Comparison of ENCODE assay signal across 9 mouse cellular contexts in the genomic region with DNA sequence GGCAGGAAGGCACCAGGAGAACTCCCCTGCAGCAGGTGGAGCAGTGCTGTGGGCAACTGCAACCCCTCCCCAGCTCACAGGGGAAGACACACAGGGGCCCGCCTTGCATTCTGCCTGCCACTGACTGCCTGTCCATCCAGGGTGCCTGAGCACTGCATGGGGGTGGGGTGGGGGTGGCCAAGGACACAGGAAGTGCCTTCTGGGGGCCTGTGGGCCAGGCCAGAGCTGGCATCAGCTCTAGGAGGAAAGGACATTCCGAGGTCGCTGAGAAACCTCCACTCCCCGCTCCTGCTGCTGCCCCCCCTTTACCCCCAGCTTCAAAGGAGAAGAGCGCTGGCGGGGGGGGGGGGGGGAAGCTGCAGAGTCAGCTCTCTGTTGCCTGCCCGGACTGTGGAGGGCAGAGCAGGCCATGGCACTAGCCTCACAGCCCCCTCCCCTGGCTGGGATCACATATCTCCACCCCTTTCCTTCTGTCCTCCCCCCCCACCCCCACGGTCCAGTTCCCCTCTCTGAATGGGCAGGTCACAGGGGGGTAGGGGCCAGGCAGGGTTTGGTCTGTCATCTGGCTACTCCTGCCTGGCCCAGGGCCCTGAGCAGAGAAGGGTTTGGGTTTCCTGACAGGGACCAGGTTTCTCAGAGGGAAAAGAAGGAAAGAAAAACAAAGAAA. TPM values are rescaled to one million over a fixed set of nuclear protein-coding genes. Genes with fewer than 3 reads are reported as not detected.
DNase-seq lines count a peak whose midpoint lies in the region; ATAC-seq and TF ChIP-seq lines count a peak whose summit lies in the region.
"Had no signal": no experiment of that assay in that cellular context is flagged by ENCODE, and none has a peak within 500 bp of the region (broad histone marks: within the 10 kb centered on the region; RNA-seq: fewer than 3 reads in every experiment).

No protein-coding gene starts in this region.

- no peak overlapping the region for H3K4me2 ChIP-seq in stomach, embryonic 16.5 days (ENCODE audit: low read depth, low read length)
- H3K4me2 ChIP-seq: limb, embryonic 15.5 days had no signal

- peaks cover 14% of the 10 kb centered on the region for H3K4me1 ChIP-seq in stomach, embryonic 16.5 days (ENCODE audit: control insufficient read depth, insufficient read depth, low read length)

- peak; percentile 76 for DNase-seq in gastrocnemius, adult 2 months
- no peak for DNase-seq in gastrocnemius, postnatal 4 days (ENCODE audit: low spot score in 2 of 2)
- peak; percentile 8 for DNase-seq in thymus, postnatal 14 days
- no peak for DNase-seq in thymus, postnatal 0 days (ENCODE audit: low spot score)
- peak; percentile 12 to 76 for DNase-seq in kidney, postnatal 25 days
- no peak for DNase-seq in left cerebral cortex, adult 8-10 months (ENCODE audit: low spot score in 2 of 2)
- DNase-seq in urinary bladder, adult 2 months (ENCODE audit: low spot score): no peak

- peak overlapping the region; percentile 33 for H3K4me3 ChIP-seq in gastrocnemius, adult 2 months
- H3K4me3 ChIP-seq in stomach, embryonic 16.5 days (replicated peaks; ENCODE audit: low read length): no peak overlapping the region
- H3K4me3 ChIP-seq: limb, embryonic 15.5 days had no signal

- WGBS in stomach, embryonic 16.5 days: 11% methylated on average over 5 of the region's 8 CpGs

- peak overlapping the region; percentile 89 for H3K27ac ChIP-seq in gastrocnemius, adult 2 months
- H3K27ac ChIP-seq in stomach, embryonic 16.5 days (ENCODE audit: low read length): 0 out of 2 replicates have a peak overlapping the region, but pooled peaks have one; percentile 4
- H3K27ac ChIP-seq: limb, embryonic 15.5 days had no signal

- no peaks in the 10 kb centered on the region for H3K36me3 ChIP-seq in stomach, embryonic 16.5 days (ENCODE audit: control insufficient read depth, insufficient read depth, low read length)
- H3K36me3 ChIP-seq: limb, embryonic 15.5 days had no signal

- intact Hi-C loops in gastrocnemius, adult 2 months (cut with DNase I): no loop called here

- no peaks in the 10 kb centered on the region for H3K27me3 ChIP-seq in stomach, embryonic 16.5 days (ENCODE audit: control insufficient read depth, insufficient read depth, low read length)

- TF ChIP-seq CTCF in gastrocnemius, adult 2 months (IDR thresholded peaks at IDR 0.05): no peak

- H3K9me3 ChIP-seq in stomach, embryonic 16.5 days (replicated peaks; ENCODE audit: control insufficient read depth, low read length): no peaks in the 10 kb centered on the region
- H3K9me3 ChIP-seq: limb, embryonic 15.5 days had no signal

- H3K9ac ChIP-seq in stomach, embryonic 16.5 days (ENCODE audit: low read length): peak overlapping the region; percentile 11; the same call in 1 of the 2 replicates
- H3K9ac ChIP-seq: limb, embryonic 15.5 days had no signal

- peak; percentile 26; the same call in 1 of the 2 replicates for ATAC-seq in stomach, embryonic 16.5 days (ENCODE audit: insufficient read depth, low FRiP score)

RNA-seq across cellular contexts. Expression of a gene that starts 25.0 kb away (rescaled TPM):
- 10 to 100 TPM in 1 of 2 experiments, 1 to 10 TPM in 1; 9.1 to 11.9 TPM for total RNA-seq in gastrocnemius, adult 2 months (2021)
- 10 to 100 TPM; 29.0 to 37.6 TPM for total RNA-seq in gastrocnemius, postnatal 4 days (2021)
- polyA plus RNA-seq in thymus, postnatal 0 days (2015; fragmentation: Nextera tagmentation; extraction: Ambion mirVana): 10.3 and 10.5 TPM in 2 replicates
- polyA plus RNA-seq in stomach, embryonic 16.5 days (2015; fragmentation: Nextera tagmentation; extraction: Ambion mirVana): 22.8 and 23.0 TPM in 2 replicates
- 10 to 100 TPM; 55.3 to 62.7 (median 59.3) TPM for total RNA-seq in left cerebral cortex, adult 8-10 months (2022)
- polyA plus RNA-seq in urinary bladder, adult 2 months (2012; rRNA removed): 165 and 187 TPM in 2 replicates

RNA-seq across cellular contexts. Expression of a gene that starts 31.7 kb away (rescaled TPM):
- total RNA-seq in gastrocnemius, adult 2 months (2021): 10 to 100 TPM; 27.3 to 55.3 TPM
- 10 to 100 TPM; 40.8 to 41.9 TPM for total RNA-seq in gastrocnemius, postnatal 4 days (2021)
- polyA plus RNA-seq in thymus, postnatal 0 days (2015; fragmentation: Nextera tagmentation; extraction: Ambion mirVana): 0.26 and 0.43 TPM in 2 replicates
- polyA plus RNA-seq in stomach, embryonic 16.5 days (2015; fragmentation: Nextera tagmentation; extraction: Ambion mirVana): 10.1 and 10.5 TPM in 2 replicates
- 100 to 1,000 TPM in 3 of 4 experiments, 10 to 100 TPM in 1; 96.7 to 125 (median 111) TPM for total RNA-seq in left cerebral cortex, adult 8-10 months (2022)
- 28.6 and 49.0 TPM in 2 replicates for polyA plus RNA-seq in urinary bladder, adult 2 months (2012; rRNA removed)

RNA-seq across cellular contexts. Expression of a gene that starts 34.6 kb away (rescaled TPM):
- 10 to 100 TPM; 33.3 to 73.4 TPM for total RNA-seq in gastrocnemius, adult 2 months (2021)
- 100 to 1,000 TPM in 1 of 2 experiments, 10 to 100 TPM in 1; 85.8 to 111 TPM for total RNA-seq in gastrocnemius, postnatal 4 days (2021)
- 35.8 and 39.3 TPM in 2 replicates for polyA plus RNA-seq in thymus, postnatal 0 days (2015; fragmentation: Nextera tagmentation; extraction: Ambion mirVana)
- polyA plus RNA-seq in stomach, embryonic 16.5 days (2015; fragmentation: Nextera tagmentation; extraction: Ambion mirVana): 143 and 152 TPM in 2 replicates
- total RNA-seq in left cerebral cortex, adult 8-10 months (2022): 10 to 100 TPM; 31.6 to 45.5 (median 38.1) TPM
- 77.4 and 78.3 TPM in 2 replicates for polyA plus RNA-seq in urinary bladder, adult 2 months (2012; rRNA removed)

RNA-seq across cellular contexts. Expression of a gene that starts 48.2 kb away (rescaled TPM):
- total RNA-seq in gastrocnemius, adult 2 months (2021): 10 to 100 TPM; 50.1 to 58.4 TPM
- 10 to 100 TPM; 36.8 to 40.5 TPM for total RNA-seq in gastrocnemius, postnatal 4 days (2021)
- 68.3 and 75.1 TPM in 2 replicates for polyA plus RNA-seq in thymus, postnatal 0 days (2015; fragmentation: Nextera tagmentation; extraction: Ambion mirVana)
- polyA plus RNA-seq in stomach, embryonic 16.5 days (2015; fragmentation: Nextera tagmentation; extraction: Ambion mirVana): 54.3 and 58.6 TPM in 2 replicates
- total RNA-seq in left cerebral cortex, adult 8-10 months (2022): 10 to 100 TPM; 28.4 to 33.9 (median 30.0) TPM
- polyA plus RNA-seq in urinary bladder, adult 2 months (2012; rRNA removed): 32.6 and 40.5 TPM in 2 replicates

RNA-seq across cellular contexts. Expression of a gene that starts 57.8 kb away (rescaled TPM):
- 10 to 100 TPM; 40.6 to 42.4 TPM for total RNA-seq in gastrocnemius, adult 2 months (2021)
- 10 to 100 TPM; 49.8 to 52.9 TPM for total RNA-seq in gastrocnemius, postnatal 4 days (2021)
- 180 and 181 TPM in 2 replicates for polyA plus RNA-seq in thymus, postnatal 0 days (2015; fragmentation: Nextera tagmentation; extraction: Ambion mirVana)
- 132 TPM in 2 replicates for polyA plus RNA-seq in stomach, embryonic 16.5 days (2015; fragmentation: Nextera tagmentation; extraction: Ambion mirVana)
- total RNA-seq in left cerebral cortex, adult 8-10 months (2022): 100 to 1,000 TPM; 158 to 167 (median 165) TPM
- polyA plus RNA-seq in urinary bladder, adult 2 months (2012; rRNA removed): 68.8 and 98.7 TPM in 2 replicates

Comparison
In these comparisons a context has a peak if more than half of its experiments do, and no peak if none do; other contexts are left out.
1. DNase-seq: peak in gastrocnemius, adult 2 months (single experiment), thymus, postnatal 14 days (single experiment) and kidney, postnatal 25 days (2 of 2); none in gastrocnemius, postnatal 4 days (0 of 2), thymus, postnatal 0 days (single experiment), left cerebral cortex, adult 8-10 months (0 of 2) and urinary bladder, adult 2 months (single experiment).